Mouse (Mus musculus) liver, embryonic 14.5 days (tissue): Measurements from ENCODE around the gene Pon2.

Source experiments
- CTCF ChIP-seq: IDR thresholded peaks from 2 replicates; pipeline ENCODE4 v1.5.1; 2016; ENCODE audit warnings: antibody characterized with exemption, low read depth, control low read depth
- EP300 ChIP-seq: IDR thresholded peaks from 2 replicates; pipeline ENCODE4 v1.6.1; 2016; ENCODE audit warnings: antibody characterized with exemption, low read depth

DNA sequence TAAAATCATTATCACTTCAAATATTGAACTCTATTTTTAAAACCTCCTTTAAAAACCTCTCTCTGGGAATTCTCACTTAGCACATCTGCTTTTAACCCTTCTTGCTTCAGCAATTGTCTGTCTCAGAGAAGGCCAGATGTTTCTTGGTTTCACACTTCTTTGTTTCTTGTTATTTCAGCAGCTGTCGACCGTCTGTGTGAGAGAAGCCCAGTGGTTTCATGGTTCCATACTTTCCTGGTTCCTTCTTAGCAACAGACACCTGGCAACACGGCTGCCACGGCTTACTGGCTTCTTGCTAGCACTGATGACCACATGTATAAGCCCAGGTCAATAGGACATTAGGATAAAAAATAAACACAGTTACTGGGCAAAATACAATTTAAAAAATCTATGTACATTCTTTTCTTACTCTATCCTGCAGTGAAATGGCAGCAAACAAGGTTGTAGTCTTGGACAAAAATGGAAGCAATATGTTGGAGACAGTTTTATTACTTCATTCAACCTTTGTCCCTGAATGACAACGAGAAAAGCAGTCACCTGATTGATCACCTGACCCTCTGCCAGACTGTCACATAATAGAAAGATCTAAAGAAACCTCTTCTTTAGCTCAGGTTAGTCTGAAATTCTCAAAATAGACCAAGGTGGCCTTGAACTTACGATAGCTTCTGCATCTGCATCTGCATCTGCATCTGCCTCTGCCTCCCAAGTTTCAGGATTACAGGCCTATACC is 17.5 kb downstream of the Pon2 start:
- TF ChIP-seq CTCF (no peak), EP300 (no peak)
